Mouse (Mus musculus) ovary, postnatal 36 days (tissue): Measurements from ENCODE around the gene Entpd7.

ENCODE experiments used
- DNase-seq: peaks from one replicate; pipeline ENCODE4 v3.0.0; 2022; ENCODE audit warnings: low spot score, mixed read lengths

Gene Entpd7

DNA sequence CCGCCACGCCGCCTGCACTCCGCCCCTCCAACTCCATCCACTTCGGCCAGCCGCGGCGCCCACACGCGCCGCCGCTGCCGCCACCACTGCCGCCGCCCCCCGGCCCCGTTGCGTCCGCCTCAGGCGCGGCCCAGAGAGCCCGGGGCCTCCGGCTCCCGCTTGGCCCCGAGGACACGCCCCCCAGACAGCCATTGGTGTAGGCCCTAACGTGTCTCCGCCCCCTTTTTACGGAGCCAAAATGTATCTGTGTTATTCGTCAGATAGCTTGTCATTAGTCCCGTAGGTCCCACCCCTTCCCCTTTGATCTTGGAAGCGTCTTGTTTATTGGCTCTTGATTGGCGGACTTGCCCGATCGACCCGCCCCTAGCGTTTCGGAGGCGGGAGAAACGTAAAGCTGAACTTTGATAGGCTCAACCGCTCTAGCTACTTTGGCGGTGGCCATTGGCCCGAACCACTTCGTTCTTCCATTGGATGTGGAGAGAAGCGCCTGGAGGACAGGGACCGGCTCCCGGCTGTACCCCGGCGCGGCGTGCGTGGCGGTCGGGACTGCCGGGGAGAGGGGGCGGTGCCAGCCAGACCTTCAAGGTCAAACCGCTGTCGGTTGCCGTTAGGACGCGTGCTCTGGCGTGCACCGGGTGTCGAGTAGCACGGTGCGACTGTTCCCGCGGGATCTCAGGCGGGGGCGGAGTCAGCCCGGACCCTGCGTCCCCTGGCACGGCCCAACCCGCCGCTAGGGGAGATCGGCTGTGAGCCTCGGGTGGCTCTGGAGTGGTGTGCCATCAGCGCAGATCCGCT is 14.5 kb upstream of the Entpd7 start, which contains the start of gene Slc25a28:
Gene Slc25a28, minus strand, starts transcription at position 152 of the 795 bp plus-strand sequence.
- peak; percentile 95 for DNase-seq

DNA sequence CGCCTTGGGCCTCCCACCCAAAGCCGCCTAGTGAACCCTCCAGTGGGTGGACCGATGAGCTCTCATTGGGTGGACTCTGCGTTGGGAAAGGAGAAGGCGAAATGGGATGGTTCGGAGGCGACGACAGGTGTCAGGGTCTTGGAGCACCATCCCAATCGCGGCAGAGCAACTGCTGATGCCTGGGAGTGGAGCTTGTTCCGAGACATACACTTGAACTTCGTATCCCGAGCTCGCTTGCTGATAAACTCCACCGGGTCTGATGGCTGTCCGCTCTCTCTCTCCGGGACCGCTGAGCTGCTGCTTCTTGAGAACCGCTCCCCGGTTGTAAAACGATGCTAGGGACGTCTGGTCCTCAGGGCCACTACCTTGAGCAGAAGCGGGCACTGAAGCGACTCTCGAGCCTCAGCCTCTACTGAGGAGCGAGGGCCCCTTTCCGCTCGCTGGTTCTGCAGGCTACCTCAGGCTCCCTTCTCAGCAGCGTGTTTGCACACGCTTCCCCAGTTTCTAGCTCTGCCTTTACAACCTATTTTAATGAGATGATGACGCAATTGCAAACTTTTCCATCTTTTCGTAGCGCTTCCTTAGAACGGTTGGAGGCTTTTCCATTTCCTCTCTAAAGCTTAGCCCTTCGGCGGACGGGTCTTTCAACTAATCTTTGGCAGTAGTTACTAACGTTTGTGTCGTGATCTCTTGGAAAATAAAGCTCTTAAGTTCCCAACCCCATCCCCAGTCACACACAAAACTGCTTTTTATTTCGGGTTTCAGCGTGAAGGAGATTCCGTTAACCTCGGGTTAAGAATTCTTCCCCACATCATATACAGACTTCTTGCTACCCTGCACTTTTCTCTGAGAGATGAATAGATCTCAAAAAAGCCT is 13.7 kb upstream of the Entpd7 start:
- no peak for DNase-seq

DNA sequence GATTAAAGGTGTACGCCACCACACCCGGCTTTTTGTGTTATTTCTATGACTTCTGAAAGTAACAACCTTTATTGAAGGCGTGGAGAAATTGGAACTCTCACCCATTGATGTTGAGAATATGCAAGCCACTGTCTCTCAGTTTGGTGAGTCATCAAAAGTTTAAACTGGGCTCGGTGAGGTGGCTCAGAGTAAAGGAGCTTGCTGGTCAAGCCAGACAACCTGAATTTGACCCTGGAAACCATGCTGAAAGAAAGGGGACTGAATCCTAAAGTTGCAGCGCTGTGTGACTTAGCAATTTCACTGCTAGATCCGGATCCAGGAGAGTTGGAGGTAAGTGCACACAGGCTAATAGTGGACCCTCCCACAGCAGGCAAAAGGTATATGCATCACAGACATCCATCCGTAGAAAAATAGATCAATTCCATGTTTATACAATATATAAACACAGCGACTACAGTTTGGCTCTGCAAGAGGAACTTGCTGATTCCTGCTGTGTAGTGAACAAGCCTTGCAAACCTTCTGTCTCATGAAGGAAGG is 10.9 kb upstream of the Entpd7 start:
- no peak for DNase-seq

DNA sequence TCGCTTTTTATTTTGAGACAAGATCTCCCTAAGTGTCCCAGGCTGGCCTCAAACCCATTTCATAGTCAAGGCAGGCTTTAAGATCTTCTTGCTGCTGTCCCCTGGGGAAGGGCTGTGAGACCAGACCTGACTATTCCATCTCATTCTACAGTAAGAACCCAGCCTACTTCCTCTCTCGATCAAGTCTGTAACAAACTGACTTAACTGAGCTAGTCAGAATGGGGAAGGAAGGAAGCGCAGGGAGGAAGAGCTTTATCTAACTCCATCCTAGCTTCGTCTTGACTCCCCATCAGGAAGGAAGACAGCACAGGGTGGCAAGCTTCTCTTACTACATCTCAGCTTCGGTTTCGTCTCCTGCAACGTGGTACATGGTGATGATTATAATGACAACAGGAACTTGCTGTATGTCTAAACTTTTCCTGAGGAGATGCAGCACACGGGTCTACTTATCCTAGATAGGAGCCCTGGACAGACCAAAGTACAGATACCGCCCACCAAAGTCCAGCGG is 9.9 kb upstream of the Entpd7 start:
- no peak for DNase-seq

DNA sequence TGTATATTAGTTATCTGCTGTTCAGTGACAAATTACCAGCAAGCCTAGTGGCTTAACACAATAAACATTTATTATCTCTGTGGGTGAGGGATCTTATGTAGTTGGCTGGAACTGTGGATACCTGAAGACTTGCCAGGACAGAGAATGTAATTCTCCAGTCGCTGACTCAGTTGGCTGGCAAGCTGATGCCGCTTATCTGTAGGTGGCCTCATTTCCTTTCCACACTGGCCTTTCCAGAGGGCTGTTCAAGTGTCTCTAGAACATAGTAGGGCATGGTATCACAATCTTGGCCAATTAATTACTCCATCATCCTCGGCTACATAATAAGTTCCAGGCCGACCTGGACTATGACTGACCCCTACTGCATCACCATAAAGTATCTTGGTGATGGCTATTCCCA is 7.9 kb upstream of the Entpd7 start:
- no peak for DNase-seq

DNA sequence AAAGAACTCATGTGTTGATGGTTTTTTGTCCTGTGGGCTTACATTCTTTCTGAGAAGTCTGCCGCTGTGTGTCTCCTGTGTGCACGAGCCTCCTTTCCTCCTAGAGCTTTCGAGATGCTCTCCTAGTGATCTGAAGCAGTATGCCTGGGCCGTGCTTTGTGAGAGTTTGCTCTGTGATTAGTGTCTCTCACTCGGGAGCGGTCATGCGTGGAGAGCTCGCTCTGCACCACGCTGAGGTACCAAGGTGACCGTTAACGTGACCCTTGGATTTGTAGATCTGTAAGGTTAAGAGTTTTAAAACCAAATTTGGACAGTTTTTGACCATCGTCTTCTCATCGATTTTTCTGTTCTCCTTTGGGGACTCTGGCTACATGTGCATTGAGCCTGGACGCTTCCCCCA is 3.3 kb downstream of the Entpd7 start:
- no peak for DNase-seq

DNA sequence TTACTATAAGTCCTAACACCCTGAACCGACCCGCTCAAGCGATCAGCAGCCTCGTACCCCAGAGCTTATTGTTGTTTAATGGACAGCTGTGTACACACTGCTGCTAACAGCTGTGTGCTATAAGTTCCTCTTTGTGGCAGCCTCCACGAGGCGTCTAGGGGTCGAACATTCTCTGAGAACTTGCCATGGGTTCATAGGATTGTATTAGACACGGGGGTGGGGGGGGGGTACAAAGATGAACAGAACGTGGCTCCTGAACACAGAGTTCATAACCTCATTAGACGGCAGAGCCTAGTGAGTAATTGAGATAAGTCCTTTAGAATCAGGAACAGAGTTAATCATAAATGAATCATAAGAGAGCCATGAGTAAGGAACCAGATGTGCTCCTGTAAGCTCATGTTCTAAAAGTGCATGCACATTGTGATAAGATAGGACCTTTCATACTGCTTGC is 6.1 kb downstream of the Entpd7 start:
- no peak for DNase-seq

DNA sequence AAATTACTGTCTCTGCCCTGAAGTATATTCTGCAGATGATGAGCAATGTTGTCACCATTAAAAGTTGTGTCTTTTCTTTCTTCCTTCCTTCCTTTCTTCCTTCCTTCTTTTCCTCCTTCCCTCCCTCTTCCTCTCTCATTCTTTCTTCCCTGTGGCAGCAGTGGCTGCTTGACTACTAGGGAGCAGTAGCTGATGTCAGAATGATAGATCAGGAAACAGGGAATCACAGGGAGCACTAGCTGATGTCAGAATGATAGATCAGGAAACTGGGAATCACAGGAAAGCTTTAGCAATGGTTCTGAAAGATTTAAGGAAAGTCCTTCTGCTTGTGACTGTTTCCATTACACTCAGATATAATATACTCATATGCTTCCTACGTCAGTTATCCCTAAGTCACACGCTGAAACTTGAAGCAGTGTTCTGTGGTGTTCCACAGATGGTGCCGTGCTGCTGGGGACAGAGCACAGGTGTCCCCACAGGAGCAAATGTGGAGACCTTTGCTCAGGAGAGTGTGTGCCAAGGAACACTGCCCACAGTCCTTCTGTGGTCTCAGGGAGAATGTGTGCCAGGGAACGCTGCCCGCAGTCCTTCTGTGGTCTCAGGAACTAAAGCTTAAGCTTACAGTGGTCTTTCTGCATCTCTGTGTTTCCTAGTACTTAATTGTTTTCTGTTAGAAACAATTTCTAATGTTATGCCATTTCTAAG is 8.3 kb downstream of the Entpd7 start:
- no peak for DNase-seq

DNA sequence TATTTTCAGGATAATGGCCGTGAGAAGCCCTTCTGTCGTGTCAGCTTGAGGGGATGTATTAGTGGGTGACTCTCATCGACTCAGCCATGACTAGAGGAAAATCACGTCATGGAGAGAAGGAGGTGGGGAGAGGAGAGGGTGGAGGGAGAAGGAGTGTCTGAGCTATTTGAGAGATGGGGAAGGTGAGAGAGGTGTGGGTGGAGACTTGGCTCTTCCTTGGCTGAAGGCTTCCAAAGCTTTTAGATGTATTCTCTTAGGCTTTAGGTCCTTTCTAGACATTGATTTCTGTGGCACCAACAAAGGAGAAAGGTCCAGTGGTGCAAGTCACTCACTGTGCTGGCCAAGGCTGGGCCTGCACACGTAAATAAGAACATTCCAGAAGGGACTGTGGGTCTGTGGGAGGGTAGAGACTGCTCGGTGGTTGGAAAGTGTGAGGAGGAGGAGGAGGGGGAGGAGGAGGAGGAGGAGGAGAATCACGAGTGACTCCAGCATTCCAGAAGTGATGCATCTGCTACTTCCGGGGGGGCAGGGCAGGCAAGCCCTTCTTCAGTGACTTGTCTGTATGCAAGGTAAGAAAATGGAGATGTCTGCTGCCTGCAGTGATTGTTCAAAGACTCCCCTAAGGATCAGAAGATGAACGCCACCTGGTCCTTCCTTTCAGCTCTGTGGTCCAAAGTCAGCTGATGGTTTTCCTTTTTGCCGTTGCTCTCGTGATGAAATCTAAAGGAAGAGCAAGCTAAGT is 9.7 kb downstream of the Entpd7 start:
- DNase-seq = no peak

DNA sequence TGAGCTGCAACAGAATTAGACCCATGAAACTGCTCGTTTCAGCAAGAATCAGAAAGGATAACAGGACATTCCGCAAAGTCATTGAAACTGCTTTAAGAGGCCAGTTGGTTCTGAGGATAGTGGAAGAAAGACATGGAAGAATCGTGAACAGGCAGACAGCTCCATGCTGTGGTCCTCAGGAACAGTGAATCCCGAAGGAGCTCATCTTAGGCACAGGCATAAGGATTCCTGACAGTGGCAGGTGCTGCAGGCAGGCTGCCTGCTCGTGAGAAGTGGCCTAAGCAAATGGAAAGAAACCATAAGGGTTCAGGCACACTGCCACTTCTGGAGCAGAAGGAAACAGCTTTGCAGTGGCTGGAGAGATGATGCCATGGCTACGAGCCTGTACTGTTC is 10.3 kb downstream of the Entpd7 start:
- no peak for DNase-seq

DNA sequence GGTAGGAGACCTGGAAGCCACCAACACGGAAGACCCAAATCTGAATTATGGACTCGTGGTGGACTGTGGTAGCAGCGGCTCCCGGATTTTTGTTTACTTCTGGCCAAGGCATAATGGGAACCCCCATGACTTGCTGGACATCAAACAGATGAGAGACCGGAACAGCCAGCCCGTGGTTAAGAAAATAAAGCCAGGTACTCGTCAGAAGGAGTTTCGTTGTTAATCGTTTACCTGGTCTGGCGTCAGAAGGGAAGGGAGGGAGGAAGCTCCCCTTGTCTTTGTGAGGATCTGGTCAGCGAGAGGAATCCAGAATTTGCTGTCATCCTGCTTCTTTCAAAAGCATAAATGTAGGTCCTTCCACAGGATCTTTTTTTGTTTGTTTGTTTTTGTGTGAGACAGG is 14.7 kb downstream of the Entpd7 start:
- DNase-seq = no peak

DNA sequence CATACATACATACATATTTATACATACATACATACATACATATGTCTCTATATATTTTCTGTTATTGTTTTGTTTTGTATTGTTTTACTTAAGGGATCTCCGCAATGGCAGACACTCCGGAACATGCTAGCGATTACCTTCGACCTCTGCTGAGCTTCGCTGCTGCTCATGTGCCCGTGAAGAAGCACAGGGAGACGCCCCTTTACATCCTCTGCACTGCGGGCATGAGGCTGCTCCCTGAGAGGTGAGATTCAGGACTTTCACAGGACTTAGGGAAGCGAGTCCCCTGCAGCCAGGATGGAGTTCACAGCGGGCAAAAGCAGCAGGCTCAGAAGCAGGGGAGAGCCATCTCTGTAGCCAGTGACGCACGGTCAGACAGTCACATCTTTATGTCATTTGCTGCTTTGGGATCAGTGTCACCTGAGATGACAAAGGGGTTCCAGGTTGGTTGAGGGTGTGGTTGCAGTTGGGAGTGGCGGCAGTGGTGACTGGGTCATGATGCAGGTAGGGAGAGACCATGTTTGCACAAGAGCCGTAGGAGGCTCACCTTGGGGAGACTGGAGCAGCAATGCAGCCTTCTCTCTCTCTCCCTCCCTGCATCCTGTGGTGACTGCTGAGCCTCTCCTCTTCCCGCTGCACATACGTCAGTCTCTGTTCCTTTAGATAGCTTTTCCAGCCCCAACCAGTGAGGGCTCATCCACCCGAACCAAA is 15.5 kb downstream of the Entpd7 start:
- no peak for DNase-seq

DNA sequence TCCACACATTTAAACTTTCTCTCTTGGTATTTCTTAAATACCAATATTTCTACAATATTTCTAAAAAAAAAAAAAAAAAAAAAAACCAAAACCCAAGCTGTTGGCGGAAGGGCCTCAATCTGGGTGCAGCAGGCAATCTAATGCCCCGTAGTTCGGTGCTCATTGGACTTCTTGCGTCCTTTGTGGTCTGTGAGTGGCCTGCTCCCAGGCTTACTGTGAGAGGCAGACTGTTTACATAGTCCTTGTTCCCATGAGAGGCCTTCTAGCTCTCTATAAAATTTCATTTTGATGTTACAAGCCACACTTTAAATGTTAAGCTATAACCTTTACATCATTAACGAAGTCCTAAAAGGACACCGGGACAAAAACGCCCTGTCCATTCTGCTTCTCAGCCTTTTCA is 18.7 kb downstream of the Entpd7 start:
- no peak for DNase-seq

DNA sequence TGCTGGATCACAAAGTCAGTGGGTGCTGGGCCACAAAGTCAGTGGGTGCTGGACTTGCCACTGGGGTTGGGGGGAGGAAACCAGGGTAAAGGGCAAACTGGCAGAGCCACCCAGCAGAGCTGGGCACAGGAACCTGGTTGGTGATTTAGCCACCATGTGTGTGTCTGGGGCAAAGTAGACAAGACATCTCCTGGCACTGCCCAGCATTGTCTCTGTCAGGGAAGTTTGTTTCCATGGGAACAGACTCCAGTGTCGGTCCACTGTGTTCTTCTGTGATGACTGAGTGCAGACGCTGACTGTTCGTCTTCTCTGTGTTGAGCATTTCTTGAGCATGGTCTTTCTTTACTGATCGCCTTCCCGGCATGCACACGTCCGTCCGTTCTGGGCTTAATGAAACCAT is 19.8 kb downstream of the Entpd7 start:
- no peak for DNase-seq

DNA sequence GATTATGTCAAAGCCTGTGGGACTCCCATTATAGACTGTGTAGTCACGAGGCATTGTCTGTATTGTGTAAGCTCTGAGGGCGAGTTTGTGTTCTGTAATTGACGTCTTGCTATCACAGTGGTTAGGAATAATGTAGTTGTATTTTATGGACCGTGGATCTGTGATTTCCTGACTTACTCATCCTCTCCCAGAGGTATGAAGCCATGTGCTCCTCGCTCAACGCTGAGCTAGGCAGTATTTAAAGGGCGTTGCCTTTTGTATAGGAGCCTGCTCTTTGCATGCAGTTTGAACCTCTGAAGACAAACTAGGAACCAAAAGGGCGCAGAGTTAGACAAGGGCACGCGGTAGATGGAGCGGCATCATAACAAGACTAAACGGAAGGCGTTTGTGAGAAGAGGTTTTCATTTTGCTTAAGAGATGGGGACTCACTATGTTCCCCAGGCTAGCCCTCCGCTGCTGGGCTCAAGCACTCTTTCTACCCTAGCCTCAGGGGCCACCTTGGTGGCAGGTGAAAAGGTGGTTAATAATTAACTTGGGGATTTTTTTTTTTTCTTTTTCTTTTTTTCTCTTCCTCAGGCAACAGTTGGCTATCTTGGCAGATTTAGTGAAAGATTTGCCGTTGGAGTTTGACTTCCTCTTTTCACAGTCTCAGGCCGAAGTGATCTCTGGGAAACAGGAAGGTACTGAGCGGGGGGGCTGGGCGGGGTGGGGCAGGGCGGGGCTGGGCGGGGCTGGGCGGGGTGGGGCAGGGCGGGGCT is 21.9 kb downstream of the Entpd7 start:
- no peak for DNase-seq

DNA sequence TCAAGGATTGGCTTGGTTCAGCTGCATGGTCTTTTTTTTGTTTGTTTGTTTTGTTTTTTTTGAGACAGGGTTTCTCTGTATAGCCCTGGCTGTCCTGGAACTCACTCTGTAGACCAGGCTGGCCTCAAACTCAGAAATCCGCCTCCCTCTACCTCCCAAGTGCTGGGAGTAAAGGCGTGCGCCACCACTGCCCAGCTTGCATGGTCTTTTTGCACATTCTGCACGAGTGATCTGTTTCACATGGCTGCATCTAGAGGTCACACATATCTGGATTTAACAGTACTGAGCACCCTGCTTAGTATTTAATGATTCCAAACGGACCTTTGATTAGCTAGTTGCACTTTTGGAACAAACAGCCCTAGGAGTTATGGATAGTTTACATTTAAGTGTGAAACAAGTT is 22.5 kb downstream of the Entpd7 start:
- DNase-seq = no peak

DNA sequence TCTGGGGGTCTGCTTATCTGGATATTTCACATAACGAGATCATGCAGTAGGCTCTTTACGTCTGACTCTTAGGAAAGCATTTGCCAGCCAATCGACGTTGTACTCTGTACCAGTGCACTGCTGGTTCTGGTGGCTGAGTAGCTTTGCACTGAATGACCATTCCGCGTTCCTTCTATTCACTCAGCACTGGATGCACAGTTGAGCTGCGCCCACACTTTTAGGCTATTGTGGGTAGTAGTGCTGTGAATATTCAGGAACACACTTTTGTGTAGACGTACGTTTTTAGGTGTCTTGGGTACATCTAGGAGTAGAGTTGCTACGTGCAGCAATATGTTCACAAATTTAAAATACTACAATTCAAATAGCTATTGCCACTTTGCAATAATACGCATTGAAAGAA is 30.6 kb downstream of the Entpd7 start:
- no peak for DNase-seq

DNA sequence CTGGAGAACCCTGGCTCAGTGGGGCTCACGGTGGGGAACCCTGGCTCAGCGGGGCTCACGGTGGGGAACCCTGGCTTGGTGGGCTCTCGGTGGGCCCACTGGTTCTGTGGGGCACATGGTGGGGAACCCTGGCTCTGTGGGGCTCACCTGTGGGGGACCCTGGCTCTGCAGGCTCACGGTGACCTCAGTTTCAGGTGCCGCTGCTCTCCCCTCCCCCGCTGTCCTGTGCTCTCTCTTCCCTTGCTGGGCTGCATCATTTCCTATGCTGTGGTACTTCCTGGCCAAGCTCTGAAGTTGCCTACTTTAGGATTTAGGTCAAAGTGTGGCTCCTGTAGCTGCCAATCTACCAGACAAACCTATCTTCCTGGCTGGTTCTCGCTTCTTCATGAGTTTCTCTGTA is 33.4 kb downstream of the Entpd7 start:
- no peak for DNase-seq

DNA sequence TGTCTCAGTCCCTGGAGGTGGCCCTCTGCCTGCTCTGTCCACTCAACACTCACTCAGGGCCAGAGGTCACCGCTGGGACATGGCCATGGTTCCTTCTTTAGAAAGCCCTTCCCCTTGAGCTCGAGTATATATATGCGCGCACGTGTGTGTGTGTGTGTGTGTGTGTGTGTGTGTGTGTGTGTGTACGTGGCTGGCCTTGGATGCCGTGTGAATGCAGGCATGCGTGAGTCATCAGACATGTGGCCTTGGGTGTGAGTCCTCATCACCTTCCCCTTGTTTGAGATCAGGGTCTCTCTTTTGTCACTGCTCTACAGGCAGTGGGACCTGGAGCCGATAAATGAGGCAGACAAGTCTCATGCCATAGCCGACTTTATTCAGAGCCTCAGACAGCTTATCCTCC is 34.0 kb downstream of the Entpd7 start:
- DNase-seq = no peak

DNA sequence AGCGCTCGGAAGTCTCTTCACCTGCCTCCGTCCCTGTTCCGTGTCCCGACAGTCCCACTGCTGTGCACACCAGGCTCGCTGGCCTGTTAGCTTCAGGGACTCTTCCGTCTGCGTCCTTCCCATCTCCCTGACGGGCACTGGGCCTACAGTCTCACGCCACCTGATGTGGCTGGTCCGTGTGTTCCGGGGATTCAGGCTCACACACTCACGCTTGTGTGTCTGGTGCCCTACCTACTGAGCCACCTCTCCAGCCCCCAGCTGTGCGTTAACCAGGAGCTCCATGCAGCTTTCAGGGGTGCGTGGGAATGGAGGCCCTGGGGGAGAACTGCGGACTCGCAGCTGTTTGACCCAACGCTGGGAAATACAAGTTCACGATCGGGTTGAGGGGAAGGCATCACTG is 34.7 kb downstream of the Entpd7 start:
- DNase-seq = no peak
